Mouse (Mus musculus) spleen, adult 18-20 months (tissue): ENCODE measurements around the gene Mcts1.

Experiments used
- DNase-seq, 2 experiments: peaks; one replicate each; pipeline ENCODE4 v3.0.0; 2022; ENCODE audit warnings: mixed read lengths in 2 of 2

Gene Mcts1

GRCm38 (mm10) chrX:38600177-38600994 lies at the start of gene Mcts1:
Gene Mcts1, plus strand, starts transcription at chrX:38600578.
- peak; percentile 51 to 58 for DNase-seq

GRCm38 (mm10) chrX:38553255-38553654 lies 47.1 kb upstream of the Mcts1 start:
- DNase-seq = no peak

GRCm38 (mm10) chrX:38563941-38564541 lies 36.3 kb upstream of the Mcts1 start:
- peak in 1 of 2 experiments; percentile 6 for DNase-seq

GRCm38 (mm10) chrX:38564542-38565175 lies 35.7 kb upstream of the Mcts1 start:
- peak; percentile 78 to 80 for DNase-seq

- DNase-seq = no peak
Measured at GRCm38 (mm10) chrX:38565176-38565542, 35.2 kb upstream of the Mcts1 start.

- DNase-seq = no peak
Measured at GRCm38 (mm10) chrX:38566521-38567205, 33.7 kb upstream of the Mcts1 start.

GRCm38 (mm10) chrX:38576078-38576477 lies 24.3 kb upstream of the Mcts1 start, which contains the start of gene Cul4b:
Gene Cul4b, minus strand, starts transcription at chrX:38576196.
- DNase-seq = no peak

- no peak for DNase-seq
Measured at GRCm38 (mm10) chrX:38581140-38581539, 19.2 kb upstream of the Mcts1 start.

GRCm38 (mm10) chrX:38583261-38583660 lies 17.1 kb upstream of the Mcts1 start:
- no peak for DNase-seq

GRCm38 (mm10) chrX:38589827-38590226 lies 10.6 kb upstream of the Mcts1 start:
- no peak for DNase-seq

- no peak for DNase-seq
Measured at GRCm38 (mm10) chrX:38591749-38592148, 8.6 kb upstream of the Mcts1 start.

- DNase-seq = no peak
Measured at GRCm38 (mm10) chrX:38593180-38593889, 7.0 kb upstream of the Mcts1 start.

- DNase-seq = peak; percentile 3 to 5
Measured at GRCm38 (mm10) chrX:38600995-38601369, 604 bp downstream of the Mcts1 start.

- DNase-seq = peak; percentile 85 to 86
Measured at GRCm38 (mm10) chrX:38634801-38635637, 34.6 kb downstream of the Mcts1 start, which contains the start of gene C1galt1c1. Gene C1galt1c1, minus strand, starts transcription at chrX:38635087.

- DNase-seq = no peak
Measured at GRCm38 (mm10) chrX:38635638-38635931, 35.2 kb downstream of the Mcts1 start.

GRCm38 (mm10) chrX:38641435-38641834 lies 41.1 kb downstream of the Mcts1 start:
- no peak for DNase-seq

- DNase-seq = no peak
Measured at GRCm38 (mm10) chrX:38642183-38642582, 41.8 kb downstream of the Mcts1 start.

GRCm38 (mm10) chrX:38650404-38651039 lies 50.1 kb downstream of the Mcts1 start:
- DNase-seq = no peak

- DNase-seq = no peak
Measured at GRCm38 (mm10) chrX:38651167-38651566, 50.8 kb downstream of the Mcts1 start.

GRCm38 (mm10) chrX:38653181-38653580 lies 52.8 kb downstream of the Mcts1 start:
- DNase-seq = no peak

GRCm38 (mm10) chrX:38654681-38655080 lies 54.3 kb downstream of the Mcts1 start:
- DNase-seq = no peak
